ENCODE assay signal across 9 mouse cellular contexts in genomic region chr2:102675275-102675674, GRCm38 (mm10). TPM values are rescaled to one million over a fixed set of nuclear protein-coding genes. Genes with fewer than 3 reads are reported as not detected.
DNase-seq lines count a peak whose midpoint lies in the region; ATAC-seq and TF ChIP-seq lines count a peak whose summit lies in the region.
"Had no signal": no experiment of that assay in that cellular context is flagged by ENCODE, and none has a peak within 500 bp of the region (broad histone marks: within the 10 kb centered on the region; RNA-seq: fewer than 3 reads in every experiment).

No protein-coding gene starts in this region.

- no peaks in the 10 kb centered on the region for H3K9me3 ChIP-seq in hindbrain, postnatal 0 days (ENCODE audit: low read length)
- H3K9me3 ChIP-seq in lung, embryonic 14.5 days (ENCODE audit: low read depth, low read length), result no peaks in the 10 kb centered on the region
- no peaks in the 10 kb centered on the region for H3K9me3 ChIP-seq in forebrain, embryonic 13.5 days (replicated peaks)
- H3K9me3 ChIP-seq: lung, embryonic 15.5 days had no signal

- H3K36me3 ChIP-seq in hindbrain, postnatal 0 days (ENCODE audit: insufficient read depth, low read length), result no peaks in the 10 kb centered on the region
- no peaks in the 10 kb centered on the region for H3K36me3 ChIP-seq in lung, embryonic 14.5 days (ENCODE audit: insufficient read depth)
- no peaks in the 10 kb centered on the region for H3K36me3 ChIP-seq in forebrain, embryonic 13.5 days (ENCODE audit: poor library complexity, severe bottlenecking)
- H3K36me3 ChIP-seq: lung, embryonic 15.5 days had no signal

- H3K27me3 ChIP-seq in hindbrain, postnatal 0 days (ENCODE audit: insufficient read depth, low read length), result no peaks in the 10 kb centered on the region
- no peaks in the 10 kb centered on the region for H3K27me3 ChIP-seq in lung, embryonic 14.5 days (ENCODE audit: insufficient read depth, low read length)
- no peaks in the 10 kb centered on the region for H3K27me3 ChIP-seq in forebrain, embryonic 13.5 days
- H3K27me3 ChIP-seq: lung, embryonic 15.5 days had no signal

- peak in 1 of 2 experiments; percentile 67 for DNase-seq in layer of hippocampus, adult 2 months (ENCODE audit: low spot score in 2 of 2)
- DNase-seq in layer of hippocampus, adult 9-10 months (ENCODE audit: low spot score), result no peak
- DNase-seq in T-cell, adult 2 months (ENCODE audit: low spot score), result peak; percentile 16
- DNase-seq in cerebellum, postnatal 14 days, result peak; percentile 79 to 86
- DNase-seq in hindbrain, postnatal 0 days (ENCODE audit: low spot score), result peak; percentile 63
- peak; percentile 58 for DNase-seq in lung, embryonic 14.5 days
- peak; percentile 29 to 69 for DNase-seq in spleen, adult 18-20 months

- 70% methylated on average over 6 of the region's 6 CpGs for WGBS in hindbrain, postnatal 0 days
- WGBS in lung, embryonic 14.5 days, result 70% methylated on average over 6 of the region's 6 CpGs
- WGBS in forebrain, embryonic 13.5 days, result 68% methylated on average over 6 of the region's 6 CpGs

- peak; percentile 85 for TF ChIP-seq CTCF in layer of hippocampus, adult 2 months (conservative IDR thresholded peaks at IDR 0.05)
- TF ChIP-seq CTCF in hindbrain, postnatal 0 days (IDR thresholded peaks at IDR 0.05; ENCODE audit: low read depth), result peak; percentile 71
- TF ChIP-seq CTCF in lung, embryonic 14.5 days (IDR thresholded peaks at IDR 0.05; ENCODE audit: low read depth), result peak; percentile 73

- peak overlapping the region; percentile 77 for H3K27ac ChIP-seq in layer of hippocampus, adult 2 months
- H3K27ac ChIP-seq in hindbrain, postnatal 0 days, result peak overlapping the region; percentile 68; the same call in 1 of the 2 replicates
- H3K27ac ChIP-seq in lung, embryonic 14.5 days (ENCODE audit: low read depth), result no peak overlapping the region
- H3K27ac ChIP-seq in forebrain, embryonic 13.5 days, result no peak overlapping the region
- H3K27ac ChIP-seq: lung, embryonic 15.5 days had no signal

- H3K4me3 ChIP-seq in layer of hippocampus, adult 2 months, result peak overlapping the region; percentile 17; the same call in 1 of the 2 replicates
- H3K4me3 ChIP-seq in hindbrain, postnatal 0 days (ENCODE audit: low read length), result no peak overlapping the region
- no peak overlapping the region for H3K4me3 ChIP-seq in lung, embryonic 14.5 days (ENCODE audit: low read depth, low read length)
- no peak overlapping the region for H3K4me3 ChIP-seq in forebrain, embryonic 13.5 days
- H3K4me3 ChIP-seq: lung, embryonic 15.5 days had no signal

- no peak overlapping the region for H3K4me2 ChIP-seq in hindbrain, postnatal 0 days (ENCODE audit: low read depth, low read length)
- H3K4me2 ChIP-seq in lung, embryonic 14.5 days, result no peak overlapping the region
- H3K4me2 ChIP-seq in forebrain, embryonic 13.5 days, result no peak overlapping the region
- H3K4me2 ChIP-seq: lung, embryonic 15.5 days had no signal

- no peak overlapping the region for H3K9ac ChIP-seq in hindbrain, postnatal 0 days (replicated peaks; ENCODE audit: low read length)
- H3K9ac ChIP-seq in lung, embryonic 14.5 days, result no peak overlapping the region
- H3K9ac ChIP-seq in forebrain, embryonic 13.5 days, result no peak overlapping the region
- H3K9ac ChIP-seq: lung, embryonic 15.5 days had no signal

- H3K4me1 ChIP-seq in hindbrain, postnatal 0 days (ENCODE audit: insufficient read depth, low read length), result peaks cover 22% of the 10 kb centered on the region
- H3K4me1 ChIP-seq in lung, embryonic 14.5 days (ENCODE audit: insufficient read depth), result no peaks in the 10 kb centered on the region
- peaks cover 11% of the 10 kb centered on the region; the same call in 1 of the 2 replicates for H3K4me1 ChIP-seq in forebrain, embryonic 13.5 days
- H3K4me1 ChIP-seq: lung, embryonic 15.5 days had no signal

- peak; percentile 45; the same call in 1 of the 2 replicates for ATAC-seq in hindbrain, postnatal 0 days
- no peak for ATAC-seq in lung, embryonic 14.5 days (ENCODE audit: insufficient read depth)
- no peak for ATAC-seq in forebrain, embryonic 13.5 days

RNA-seq across cellular contexts. Expression of gene Slc1a2, which starts 16.8 kb away (rescaled TPM):
- 1,000 to 10,000 TPM; 1,761 to 1,800 TPM for total RNA-seq in layer of hippocampus, adult 2 months (2021)
- total RNA-seq in hindbrain, postnatal 0 days (2014; rRNA removed), result 116 and 130 TPM in 2 replicates
- polyA plus RNA-seq in hindbrain, postnatal 0 days (2015; fragmentation: Nextera tagmentation; extraction: Ambion mirVana), result 21.9 and 23.9 TPM in 2 replicates
- polyA plus RNA-seq in lung, embryonic 14.5 days (2014; fragmentation: Nextera tagmentation; extraction: Ambion mirVana), result 0.31 and 0.42 TPM in 2 replicates
- 10.8 and 13.7 TPM in 2 replicates for polyA plus RNA-seq in forebrain, embryonic 13.5 days (2015; fragmentation: Nextera tagmentation; extraction: Ambion mirVana)

Comparison
In these comparisons a context has a peak if more than half of its experiments do, and no peak if none do; other contexts are left out.
1. H3K27ac ChIP-seq: peak in layer of hippocampus, adult 2 months (single experiment) and hindbrain, postnatal 0 days (single experiment); none in lung, embryonic 14.5 days (single experiment) and forebrain, embryonic 13.5 days (single experiment).
2. Peak in every context shown above with its lines, with median percentiles within 50 percentile points of each other: CTCF ChIP-seq.